Mouse (Mus musculus): ENCODE measurements around the gene Pmepa1. TPM values are rescaled to one million over a fixed set of nuclear protein-coding genes. Genes with fewer than 3 reads are reported as not detected.

Gene Pmepa1
- polyA plus RNA-seq, 1 experiment from 2014 or later: 5.6 TPM

- Histone ChIP-seq H3K4me3 (peak overlapping the region; percentile 70), H3K27ac (peak overlapping the region; percentile 83; the same call in 1 of the 2 replicates), H3K9ac (peak overlapping the region; percentile 96), H3K4me1 (peaks cover 58% of the 10 kb centered on the region), H3K27me3 (no peaks in the 10 kb centered on the region), H3K9me3 (replicated peaks) (no peaks in the 10 kb centered on the region), H3K36me3 (no peaks in the 10 kb centered on the region), H3K4me2 (replicated peaks) (peak overlapping the region; percentile 82)
- ATAC-seq (ENCODE audit: low FRiP score): peak; percentile 11; the same call in 1 of the 2 replicates
- WGBS: 11% methylated on average over 15 of the region's 15 CpGs
Observed at GRCm38 (mm10) chr2:173274428-173275342, 1.6 kb downstream of the Pmepa1 start.

GRCm38 (mm10) chr2:173273885-173274284 lies 2.4 kb downstream of the Pmepa1 start:
- Histone ChIP-seq H3K4me2 (replicated peaks) (peak overlapping the region; percentile 82), H3K4me3 (peak overlapping the region; percentile 70), H3K4me1 (peaks cover 60% of the 10 kb centered on the region), H3K9ac (0 out of 2 replicates have a peak overlapping the region, but pooled peaks have one; percentile 29), H3K9me3 (replicated peaks) (no peaks in the 10 kb centered on the region), H3K36me3 (no peaks in the 10 kb centered on the region), H3K27ac (no peak overlapping the region), H3K27me3 (no peaks in the 10 kb centered on the region)
- WGBS: 38% methylated on average over 4 of the region's 4 CpGs
- ATAC-seq (ENCODE audit: low FRiP score): no peak

GRCm38 (mm10) chr2:173272354-173272900 lies 3.9 kb downstream of the Pmepa1 start:
- Histone ChIP-seq H3K27me3 (no peaks in the 10 kb centered on the region), H3K4me3 (no peak overlapping the region), H3K4me1 (peaks cover 70% of the 10 kb centered on the region), H3K4me2 (replicated peaks) (0 out of 2 replicates have a peak overlapping the region, but pooled peaks have one; percentile 12), H3K9me3 (replicated peaks) (no peaks in the 10 kb centered on the region), H3K36me3 (no peaks in the 10 kb centered on the region), H3K9ac (no peak overlapping the region), H3K27ac (no peak overlapping the region)
- ATAC-seq (ENCODE audit: low FRiP score): no peak
- WGBS: 76% methylated on average over 11 of the region's 11 CpGs

GRCm38 (mm10) chr2:173271541-173271940 lies 4.8 kb downstream of the Pmepa1 start:
- ATAC-seq (ENCODE audit: low FRiP score): no peak
- peaks cover 72% of the 10 kb centered on the region for H3K4me1 ChIP-seq
- WGBS: 78% methylated on average over 9 of the region's 9 CpGs

GRCm38 (mm10) chr2:173270601-173271248 lies 5.6 kb downstream of the Pmepa1 start:
- ATAC-seq (ENCODE audit: low FRiP score): no peak

More at GRCm38 (mm10) chr2:173271541-173271940, 4.8 kb downstream of the Pmepa1 start:
- no peak overlapping the region for H3K9ac ChIP-seq
- H3K9me3 ChIP-seq (replicated peaks): no peaks in the 10 kb centered on the region
- no peak overlapping the region for H3K4me3 ChIP-seq
- H3K36me3 ChIP-seq: no peaks in the 10 kb centered on the region
- H3K4me2 ChIP-seq (replicated peaks): no peak overlapping the region
- H3K27ac ChIP-seq: no peak overlapping the region
- no peaks in the 10 kb centered on the region for H3K27me3 ChIP-seq

GRCm38 (mm10) chr2:173270196-173270595 lies 6.1 kb downstream of the Pmepa1 start:
- Histone ChIP-seq H3K9ac (no peak overlapping the region), H3K4me2 (replicated peaks) (no peak overlapping the region), H3K36me3 (no peaks in the 10 kb centered on the region), H3K9me3 (replicated peaks) (no peaks in the 10 kb centered on the region), H3K27ac (no peak overlapping the region), H3K27me3 (no peaks in the 10 kb centered on the region), H3K4me1 (peaks cover 84% of the 10 kb centered on the region), H3K4me3 (no peak overlapping the region)
- no peak for ATAC-seq (ENCODE audit: low FRiP score)
- WGBS: 57% methylated on average over 9 of the region's 9 CpGs

More at GRCm38 (mm10) chr2:173270601-173271248, 5.6 kb downstream of the Pmepa1 start:
- Histone ChIP-seq H3K27ac (no peak overlapping the region), H3K4me3 (no peak overlapping the region), H3K9me3 (replicated peaks) (no peaks in the 10 kb centered on the region), H3K36me3 (no peaks in the 10 kb centered on the region), H3K4me2 (replicated peaks) (no peak overlapping the region), H3K27me3 (no peaks in the 10 kb centered on the region), H3K9ac (no peak overlapping the region), H3K4me1 (peaks cover 79% of the 10 kb centered on the region)
- 75% methylated on average over 11 of the region's 11 CpGs for WGBS

GRCm38 (mm10) chr2:173267562-173267961 lies 8.8 kb downstream of the Pmepa1 start:
- H3K9ac ChIP-seq: no peak overlapping the region
- no peak for ATAC-seq (ENCODE audit: low FRiP score)
- no peaks in the 10 kb centered on the region for H3K9me3 ChIP-seq (replicated peaks)
- H3K4me1 ChIP-seq: peaks cover 80% of the 10 kb centered on the region
- H3K27me3 ChIP-seq: no peaks in the 10 kb centered on the region
- no peak overlapping the region for H3K4me3 ChIP-seq
- H3K36me3 ChIP-seq: no peaks in the 10 kb centered on the region
- WGBS: 81% methylated on average over 3 of the region's 3 CpGs
- H3K4me2 ChIP-seq (replicated peaks): no peak overlapping the region
- H3K27ac ChIP-seq: no peak overlapping the region

- no peak overlapping the region for H3K27ac ChIP-seq
- no peaks in the 10 kb centered on the region for H3K27me3 ChIP-seq
- H3K9ac ChIP-seq: no peak overlapping the region
- WGBS: 74% methylated on average over 25 of the region's 25 CpGs
- H3K36me3 ChIP-seq: no peaks in the 10 kb centered on the region
- no peak overlapping the region for H3K4me3 ChIP-seq
- H3K4me2 ChIP-seq (replicated peaks): no peak overlapping the region
- no peak for ATAC-seq (ENCODE audit: low FRiP score)
- no peaks in the 10 kb centered on the region for H3K9me3 ChIP-seq (replicated peaks)
- peaks cover 80% of the 10 kb centered on the region for H3K4me1 ChIP-seq
Observed at GRCm38 (mm10) chr2:173266349-173267112, 9.8 kb downstream of the Pmepa1 start.

GRCm38 (mm10) chr2:173265468-173266265 lies 10.7 kb downstream of the Pmepa1 start:
- peaks cover 80% of the 10 kb centered on the region for H3K4me1 ChIP-seq
- H3K27me3 ChIP-seq: no peaks in the 10 kb centered on the region
- no peak overlapping the region for H3K4me3 ChIP-seq
- whole genome bisulfite sequencing: 88% methylated on average over 22 of the region's 22 CpGs
- no peak overlapping the region for H3K27ac ChIP-seq
- H3K36me3 ChIP-seq: no peaks in the 10 kb centered on the region
- H3K9me3 ChIP-seq (replicated peaks): no peaks in the 10 kb centered on the region
- no peak overlapping the region for H3K4me2 ChIP-seq (replicated peaks)
- ATAC-seq (ENCODE audit: low FRiP score): no peak
- H3K9ac ChIP-seq: no peak overlapping the region

- no peaks in the 10 kb centered on the region for H3K9me3 ChIP-seq (replicated peaks)
- H3K4me2 ChIP-seq (replicated peaks): no peak overlapping the region
- no peak overlapping the region for H3K27ac ChIP-seq
- no peak overlapping the region for H3K9ac ChIP-seq
- H3K4me1 ChIP-seq: peaks cover 80% of the 10 kb centered on the region
- ATAC-seq (ENCODE audit: low FRiP score): peak; percentile 47
- no peaks in the 10 kb centered on the region for H3K36me3 ChIP-seq
- H3K27me3 ChIP-seq: no peaks in the 10 kb centered on the region
- 25% methylated on average over 10 of the region's 13 CpGs for WGBS
- H3K4me3 ChIP-seq: no peak overlapping the region
Observed at GRCm38 (mm10) chr2:173264467-173265128, 11.7 kb downstream of the Pmepa1 start.

Measured in hindbrain, embryonic 12.5 days (tissue).